Mouse (Mus musculus) neural tube, embryonic 15.5 days (tissue): ENCODE data around the gene Fbxl3. TPM values are rescaled to one million over a fixed set of nuclear protein-coding genes. Genes with fewer than 3 reads are reported as not detected.

Source experiments
- polyA plus RNA-seq: library from polyadenylated mRNA; unstranded; fragments of >200 nt; fragmentation: Nextera tagmentation; extraction: Ambion mirVana; gene quantifications from 2 replicates; pipeline ENCODE4 v1.2.1, GENCODE M21; 2015

Gene Fbxl3
- polyA plus RNA-seq, 1 experiment from 2014 or later: 18.5 TPM

Other genes starting within 250 kb of the Fbxl3 start
- gene Kctd12, start 116.9 kb downstream of the Fbxl3 start, polyA plus RNA-seq: 13.2 and 14.4 TPM in 2 replicates
- not detected in 2 replicates for gene Acod1, start 52.6 kb downstream of the Fbxl3 start, polyA plus RNA-seq
- 12.9 and 15.9 TPM in 2 replicates for gene Cln5, start 29.4 kb downstream of the Fbxl3 start, polyA plus RNA-seq
- 51.0 and 57.9 TPM in 2 replicates for gene Mycbp2, start 247.2 kb upstream of the Fbxl3 start, polyA plus RNA-seq